Mouse (Mus musculus): Measurements from ENCODE around the gene Gm4305. TPM values are rescaled to one million over a fixed set of nuclear protein-coding genes. Genes with fewer than 3 reads are reported as not detected.

Gene Gm4305
- polyA plus RNA-seq (2014; fragmentation: Illumina TruSeq; extraction: RNeasy Lipid Tissue Mini Kit (QIAGEN cat#74804); ENCODE audit: low read depth, low replicate concordance): not detected

DNA sequence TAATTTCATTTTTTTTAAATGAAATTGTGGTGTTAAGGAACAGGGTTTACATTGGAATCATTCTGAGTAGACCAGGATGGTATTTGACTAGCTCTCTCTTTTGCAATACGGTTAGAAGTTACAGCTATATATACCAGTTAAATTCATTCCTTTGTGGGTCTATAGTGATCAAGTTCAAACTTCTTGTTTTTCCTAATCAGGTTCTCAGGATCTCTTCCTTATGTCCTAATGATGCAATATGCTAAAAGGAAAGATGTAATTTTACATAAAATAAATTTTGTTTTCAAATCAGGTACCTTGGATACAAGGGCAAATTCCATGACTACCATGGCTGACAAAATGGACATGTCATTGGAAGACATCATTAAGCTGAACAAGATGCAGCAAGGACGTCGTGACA, at the start of gene Gm4305:
TSS of gene Gm4305 (plus strand) at position 301 of the 400 bp plus-strand sequence.

DNA sequence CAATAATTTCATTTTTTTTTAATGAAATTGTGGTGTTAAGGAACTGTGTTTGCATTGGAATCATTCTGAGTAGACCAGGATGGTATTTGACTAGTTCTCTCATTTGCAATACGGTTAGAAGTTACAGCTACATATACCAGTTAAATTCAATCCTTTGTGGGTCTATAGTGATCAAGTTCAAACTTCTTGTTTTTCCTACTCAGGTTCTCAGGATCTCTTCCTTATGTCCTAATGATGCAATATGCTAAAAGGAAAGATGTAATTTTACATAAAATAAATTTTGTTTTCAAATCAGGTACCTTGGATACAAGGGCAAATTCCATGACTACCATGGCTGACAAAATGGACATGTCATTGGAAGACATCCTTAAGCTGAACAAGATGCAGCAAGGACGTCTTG, 15.5 kb upstream of the Gm4305 start, which contains the start of gene Gm4301:
TSS of gene Gm4301 (plus strand) at position 301 of the 400 bp plus-strand sequence.

GRCm38 (mm10) chr10:100340536-100340935, 10.4 kb upstream of the Gm4305 start, which contains the start of gene Gm4302:
Gm4302 (plus strand) TSS chr10:100340836.

GRCm38 (mm10) chr10:100345672-100346071, 5.2 kb upstream of the Gm4305 start, which contains the start of gene Gm4303:
Gm4303 (plus strand) TSS chr10:100345972.

GRCm38 (mm10) chr10:100361038-100361437, 10.1 kb downstream of the Gm4305 start, which contains the start of gene Gm4307:
Gm4307 (plus strand) TSS chr10:100361338.

GRCm38 (mm10) chr10:100382460-100382859, 31.6 kb downstream of the Gm4305 start, which contains the start of gene Gm4312:
Gm4312 (minus strand) TSS chr10:100382560.

Other genes starting within 250 kb of the Gm4305 start
- gene Gm4301, start 15.4 kb upstream of the Gm4305 start, polyA plus RNA-seq (2014; fragmentation: Illumina TruSeq; extraction: RNeasy Lipid Tissue Mini Kit (QIAGEN cat#74804); ENCODE audit: low read depth, low replicate concordance): not detected
- not detected for gene Gm4302, start 10.3 kb upstream of the Gm4305 start, polyA plus RNA-seq (2014; fragmentation: Illumina TruSeq; extraction: RNeasy Lipid Tissue Mini Kit (QIAGEN cat#74804); ENCODE audit: low read depth, low replicate concordance)
- not detected for gene Gm4303, start 5.1 kb upstream of the Gm4305 start, polyA plus RNA-seq (2014; fragmentation: Illumina TruSeq; extraction: RNeasy Lipid Tissue Mini Kit (QIAGEN cat#74804); ENCODE audit: low read depth, low replicate concordance)
- gene Gm4307, start 10.2 kb downstream of the Gm4305 start, polyA plus RNA-seq (2014; fragmentation: Illumina TruSeq; extraction: RNeasy Lipid Tissue Mini Kit (QIAGEN cat#74804); ENCODE audit: low read depth, low replicate concordance): not detected
- gene Gm4312, start 31.5 kb downstream of the Gm4305 start, polyA plus RNA-seq (2014; fragmentation: Illumina TruSeq; extraction: RNeasy Lipid Tissue Mini Kit (QIAGEN cat#74804); ENCODE audit: low read depth, low replicate concordance): not detected
- 10.1 TPM for gene Tmtc3, start 136.3 kb downstream of the Gm4305 start, polyA plus RNA-seq (2014; fragmentation: Illumina TruSeq; extraction: RNeasy Lipid Tissue Mini Kit (QIAGEN cat#74804); ENCODE audit: low read depth, low replicate concordance)
- gene Cep290, start 136.5 kb downstream of the Gm4305 start, polyA plus RNA-seq (2014; fragmentation: Illumina TruSeq; extraction: RNeasy Lipid Tissue Mini Kit (QIAGEN cat#74804); ENCODE audit: low read depth, low replicate concordance): 7.2 TPM
- 9.9 TPM for gene 4930430F08Rik, start 239.3 kb downstream of the Gm4305 start, polyA plus RNA-seq (2014; fragmentation: Illumina TruSeq; extraction: RNeasy Lipid Tissue Mini Kit (QIAGEN cat#74804); ENCODE audit: low read depth, low replicate concordance)
- gene 1700017N19Rik, start 239.4 kb downstream of the Gm4305 start, polyA plus RNA-seq (2014; fragmentation: Illumina TruSeq; extraction: RNeasy Lipid Tissue Mini Kit (QIAGEN cat#74804); ENCODE audit: low read depth, low replicate concordance): 2.3 TPM

Measured in adipose tissue, adult 10 weeks (tissue).